Mouse (Mus musculus) MEL (cell line): Measurements from ENCODE around the gene Prr12. TPM values are rescaled to one million over a fixed set of nuclear protein-coding genes. Genes with fewer than 3 reads are reported as not detected.

ENCODE experiments used
- DNase-seq: peaks from one replicate; pipeline ENCODE4 v3.0.0; 2011; ENCODE audit warnings: low read depth, low spot score
- H3K27ac ChIP-seq: 2 replicates; pipeline ENCODE4 v1.5.1; 2012; ENCODE audit warnings: low read depth, mild to moderate bottlenecking, control low read depth, low read length, moderate library complexity; ENCODE audit not compliant: control insufficient read depth
- H3K27me3 ChIP-seq, 2 experiments: fragments of 150-350 bp in 1 of 2; sonication (generic) in 1 of 2; 2 replicates each; pipeline ENCODE4 v1.6.1; 2012; ENCODE audit warnings: low read length in 2 of 2, mild to moderate bottlenecking in 2 of 2, improper control_type of control experiment in 1 of 2, moderate library complexity in 1 of 2; ENCODE audit not compliant: insufficient read depth in 2 of 2, control insufficient read depth in 1 of 2
- H3K36me3 ChIP-seq, 2 experiments: 2 replicates each; pipeline ENCODE4 v1.6.1; 2012 to 2014; ENCODE audit warnings: low read length in 2 of 2, improper control_type of control experiment in 1 of 2, inconsistent platforms in 1 of 2, mild to moderate bottlenecking in 1 of 2; ENCODE audit not compliant: insufficient read depth in 2 of 2, control insufficient read depth in 1 of 2
- H3K4me1 ChIP-seq, 2 experiments: fragments of 150-350 bp in 1 of 2; sonication (generic) in 1 of 2; 2 replicates each; pipeline ENCODE4 v1.6.1; 2012; ENCODE audit warnings: low read length in 2 of 2, improper control_type of control experiment in 1 of 2, mild to moderate bottlenecking in 1 of 2; ENCODE audit not compliant: insufficient read depth in 2 of 2, control insufficient read depth in 1 of 2
- H3K4me3 ChIP-seq, 2 experiments: fragments of 150-350 bp in 1 of 2; sonication (generic) in 1 of 2; 2 replicates each; pipeline ENCODE4 v1.5.1; 2012; ENCODE audit warnings: low read depth in 2 of 2, low read length in 2 of 2, mild to moderate bottlenecking in 2 of 2, moderate library complexity in 2 of 2, control low read depth in 1 of 2, improper control_type of control experiment in 1 of 2; ENCODE audit not compliant: control insufficient read depth in 1 of 2, insufficient read depth in 1 of 2
- H3K79me2 ChIP-seq: 2 replicates; pipeline ENCODE4 v1.6.1; 2012; ENCODE audit warnings: mild to moderate bottlenecking, low read length, moderate library complexity; ENCODE audit not compliant: control insufficient read depth, poor library complexity, insufficient read depth
- H3K9ac ChIP-seq: 2 replicates; pipeline ENCODE4 v1.6.1; 2012; ENCODE audit warnings: low read depth, mild to moderate bottlenecking, control low read depth, low read length, moderate library complexity; ENCODE audit not compliant: control insufficient read depth, poor library complexity, severe bottlenecking
- H3K9me3 ChIP-seq: fragments of 150-350 bp; sonication (generic); replicated peaks from 2 replicates; pipeline ENCODE4 v1.6.1; 2012; ENCODE audit warnings: mild to moderate bottlenecking, low read length, improper control_type of control experiment, moderate library complexity; ENCODE audit not compliant: insufficient read depth
- BHLHE40 ChIP-seq: IDR thresholded peaks from 2 replicates; pipeline ENCODE4 v1.6.1; 2012; ENCODE audit warnings: low read depth, mild to moderate bottlenecking, inconsistent platforms, low read length, improper control_type of control experiment, borderline replicate concordance
- CTCF ChIP-seq, 3 experiments: IDR thresholded peaks in 2 of 3; conservative IDR thresholded peaks in 1 of 3; 2 replicates each; pipeline ENCODE4 v1.5.1; 2011 to 2012; ENCODE audit warnings: low read length in 3 of 3, low read depth in 2 of 3, mild to moderate bottlenecking in 2 of 3, improper control_type of control experiment in 1 of 3, inconsistent platforms in 1 of 3, mixed read lengths in 1 of 3, moderate library complexity in 1 of 3; ENCODE audit not compliant: control insufficient read depth in 1 of 3, insufficient read depth in 1 of 3, poor library complexity in 1 of 3, severe bottlenecking in 1 of 3
- GATA1 ChIP-seq: IDR thresholded peaks from 2 replicates; pipeline ENCODE4 v1.6.1; 2011; ENCODE audit warnings: low read depth, low read length, improper control_type of control experiment
- HCFC1 ChIP-seq: IDR thresholded peaks from 2 replicates; pipeline ENCODE4 v1.6.1; 2012; ENCODE audit warnings: low read depth, mild to moderate bottlenecking, inconsistent platforms, low read length, improper control_type of control experiment, moderate library complexity
- JUND ChIP-seq: IDR thresholded peaks from 2 replicates; pipeline ENCODE4 v1.6.1; 2011; ENCODE audit warnings: low read depth, mild to moderate bottlenecking, improper control_type of control experiment, low read length
- MAFK ChIP-seq: IDR thresholded peaks from 2 replicates; pipeline ENCODE4 v1.6.1; 2011; ENCODE audit warnings: low read depth, mild to moderate bottlenecking, low read length, improper control_type of control experiment, borderline replicate concordance
- MAX ChIP-seq: IDR thresholded peaks from 2 replicates; pipeline ENCODE4 v1.6.1; 2011; ENCODE audit warnings: low read length, improper control_type of control experiment
- MAZ ChIP-seq: IDR thresholded peaks from 2 replicates; pipeline ENCODE4 v1.6.1; 2012; ENCODE audit warnings: low read depth, mild to moderate bottlenecking, inconsistent platforms, low read length, improper control_type of control experiment
- MXI1 ChIP-seq: IDR thresholded peaks from 2 replicates; pipeline ENCODE4 v1.6.1; 2011; ENCODE audit warnings: mild to moderate bottlenecking, low read depth, low read length, improper control_type of control experiment
- MYB ChIP-seq: IDR thresholded peaks from 2 replicates; pipeline ENCODE4 v1.6.1; 2011; ENCODE audit warnings: mild to moderate bottlenecking, low read depth, low read length, improper control_type of control experiment
- MYC ChIP-seq: IDR thresholded peaks from 2 replicates; pipeline ENCODE4 v1.6.1; 2011; ENCODE audit warnings: low read depth, mild to moderate bottlenecking, low read length, improper control_type of control experiment, moderate library complexity
- RCOR1 ChIP-seq: IDR thresholded peaks from 2 replicates; pipeline ENCODE4 v1.6.1; 2012; ENCODE audit warnings: low read depth, mild to moderate bottlenecking, inconsistent platforms, low read length, improper control_type of control experiment
- TAL1 ChIP-seq: IDR thresholded peaks from 2 replicates; pipeline ENCODE4 v1.6.1; 2012; ENCODE audit warnings: mild to moderate bottlenecking, inconsistent platforms, low read length, moderate library complexity, mixed read lengths
- UBTF ChIP-seq: IDR thresholded peaks from 2 replicates; pipeline ENCODE4 v1.6.1; 2012; ENCODE audit warnings: low read depth, mild to moderate bottlenecking, inconsistent platforms, low read length, improper control_type of control experiment, moderate library complexity, borderline replicate concordance; ENCODE audit not compliant: insufficient read depth
- ZC3H11A ChIP-seq: IDR thresholded peaks from 2 replicates; pipeline ENCODE4 v1.6.1; 2012; ENCODE audit warnings: low read depth, mild to moderate bottlenecking, inconsistent platforms, low read length, improper control_type of control experiment
- polyA plus RNA-seq, 2 experiments: library from polyadenylated mRNA; stranded (reverse) in 1 of 2; unstranded in 1 of 2; fragments of >175 nt in 1 of 2; fragments of >200 nt in 1 of 2; gene quantifications; 2 replicates each; pipeline versions ENCODE4 v1.2.1 to v1.2.4; 2012; ENCODE audit warnings: low replicate concordance in 2 of 2, low read depth in 1 of 2; ENCODE audit not compliant: insufficient read length in 2 of 2, insufficient read depth in 1 of 2, missing spikeins in 1 of 2
- total RNA-seq: library from RNA; depleted of rRNA; stranded (reverse); fragments of 300-350 nt; gene quantifications from 2 replicates; pipeline ENCODE4 v1.2.3, GENCODE M21; 2012

The Prr12 gene
- total and polyA plus RNA-seq, 3 experiments, result 3.5 to 32.1 TPM; not detected in 1

GRCm38 (mm10) chr7:45043307-45043706, 9.4 kb downstream of the Prr12 start (continued):
- no peak for TF ChIP-seq HCFC1
- TF ChIP-seq MAFK, result no peak
- TF ChIP-seq ZC3H11A, result no peak

GRCm38 (mm10) chr7:45040851-45041250, 11.8 kb downstream of the Prr12 start:
- Histone ChIP-seq H3K27me3 (no peaks in the 10 kb centered on the region), H3K9ac (no peak overlapping the region), H3K36me3 (peaks cover 0 to 6% of the 10 kb centered on the region in 2 experiments; a peak in 2 of 4 replicates), H3K27ac (no peak overlapping the region), H3K4me3 (no peak overlapping the region), H3K9me3 (no peaks in the 10 kb centered on the region), H3K79me2 (no peaks in the 10 kb centered on the region), H3K4me1 (no peaks in the 10 kb centered on the region)
- DNase-seq, result no peak
- TF ChIP-seq RCOR1 (no peak), MAZ (no peak), TAL1 (no peak), GATA1 (no peak), UBTF (no peak)

GRCm38 (mm10) chr7:45038411-45038810, 14.3 kb downstream of the Prr12 start:
- Histone ChIP-seq H3K36me3 (peaks cover 0 to 4% of the 10 kb centered on the region in 2 experiments; a peak in 2 of 4 replicates), H3K27me3 (no peaks in the 10 kb centered on the region), H3K79me2 (no peaks in the 10 kb centered on the region), H3K27ac (no peak overlapping the region), H3K4me1 (no peaks in the 10 kb centered on the region), H3K4me3 (no peak overlapping the region), H3K9me3 (no peaks in the 10 kb centered on the region), H3K9ac (no peak overlapping the region)
- no peak for TF ChIP-seq MAFK
- no peak for TF ChIP-seq MXI1
- TF ChIP-seq MYC, result no peak
- TF ChIP-seq HCFC1, result no peak
- TF ChIP-seq CTCF (IDR thresholded peaks at IDR 0.05 in 2 of 3, conservative IDR thresholded peaks at IDR 0.05 in 1 of 3; ENCODE audit: control insufficient read depth in 1 of 3, insufficient read depth in 1 of 3, low read depth in 2 of 3, low read length in 3 of 3, poor library complexity in 1 of 3, severe bottlenecking in 1 of 3), result no peak
- no peak for TF ChIP-seq BHLHE40
- TF ChIP-seq MYB, result no peak
- TF ChIP-seq MAX, result no peak
- TF ChIP-seq MAZ, result no peak
- no peak for TF ChIP-seq JUND
- no peak for DNase-seq
